Mouse (Mus musculus) testis, adult 2 months (tissue): ENCODE results near the gene Lemd2. TPM values are rescaled to one million over a fixed set of nuclear protein-coding genes. Genes with fewer than 3 reads are reported as not detected.

Source experiments
- H3K27ac ChIP-seq: fragments of 200-500 bp; 2 replicates; pipeline ENCODE4 v1.5.1; 2012; ENCODE audit warnings: low read depth, low read length; ENCODE audit not compliant: control insufficient read depth, insufficient read depth
- H3K27me3 ChIP-seq: fragments of 200-500 bp; 2 replicates; pipeline ENCODE4 v1.6.1; 2012; ENCODE audit warnings: mild to moderate bottlenecking, low read length, moderate library complexity; ENCODE audit not compliant: control insufficient read depth, insufficient read depth
- H3K36me3 ChIP-seq: fragments of 200-500 bp; 2 replicates; pipeline ENCODE4 v1.6.1; 2012; ENCODE audit warnings: mild to moderate bottlenecking, low read length; ENCODE audit not compliant: control insufficient read depth, insufficient read depth
- H3K4me1 ChIP-seq: fragments of 200-500 bp; 2 replicates; pipeline ENCODE4 v1.6.1; 2012; ENCODE audit warnings: low read length; ENCODE audit not compliant: control insufficient read depth, insufficient read depth
- H3K4me3 ChIP-seq: fragments of 200-500 bp; 2 replicates; pipeline ENCODE4 v1.5.1; 2012; ENCODE audit warnings: low read depth, mild to moderate bottlenecking, low read length, moderate library complexity, mixed read lengths; ENCODE audit not compliant: control insufficient read depth
- CTCF ChIP-seq: fragments of 200-500 bp; IDR thresholded peaks from 2 replicates; pipeline ENCODE4 v1.5.1; 2012; ENCODE audit warnings: low read depth, mild to moderate bottlenecking, inconsistent platforms, low read length, moderate library complexity; ENCODE audit not compliant: control insufficient read depth, insufficient read depth, insufficient replicate concordance
- POLR2A ChIP-seq: fragments of 200-500 bp; IDR thresholded peaks from 2 replicates; pipeline ENCODE4 v1.6.1; 2012; ENCODE audit warnings: low read depth, mild to moderate bottlenecking, inconsistent platforms, low read length, moderate library complexity; ENCODE audit not compliant: control insufficient read depth
- polyA plus RNA-seq: library from polyadenylated mRNA; depleted of rRNA; stranded (reverse); fragments of >200 nt; gene quantifications from 2 replicates; pipeline ENCODE4 v1.2.3, GENCODE M21; 2012

The Lemd2 gene
- polyA plus RNA-seq, 1 experiment = 40.5 TPM

- Histone ChIP-seq H3K4me3 (no peak overlapping the region), H3K27ac (no peak overlapping the region), H3K36me3 (no peaks in the 10 kb centered on the region), H3K4me1 (no peaks in the 10 kb centered on the region), H3K27me3 (no peaks in the 10 kb centered on the region)
- no peak for TF ChIP-seq CTCF
- no peak for TF ChIP-seq POLR2A
Observed at GRCm38 (mm10) chr17:27231146-27231503, 26.9 kb upstream of the Lemd2 start.

DNA sequence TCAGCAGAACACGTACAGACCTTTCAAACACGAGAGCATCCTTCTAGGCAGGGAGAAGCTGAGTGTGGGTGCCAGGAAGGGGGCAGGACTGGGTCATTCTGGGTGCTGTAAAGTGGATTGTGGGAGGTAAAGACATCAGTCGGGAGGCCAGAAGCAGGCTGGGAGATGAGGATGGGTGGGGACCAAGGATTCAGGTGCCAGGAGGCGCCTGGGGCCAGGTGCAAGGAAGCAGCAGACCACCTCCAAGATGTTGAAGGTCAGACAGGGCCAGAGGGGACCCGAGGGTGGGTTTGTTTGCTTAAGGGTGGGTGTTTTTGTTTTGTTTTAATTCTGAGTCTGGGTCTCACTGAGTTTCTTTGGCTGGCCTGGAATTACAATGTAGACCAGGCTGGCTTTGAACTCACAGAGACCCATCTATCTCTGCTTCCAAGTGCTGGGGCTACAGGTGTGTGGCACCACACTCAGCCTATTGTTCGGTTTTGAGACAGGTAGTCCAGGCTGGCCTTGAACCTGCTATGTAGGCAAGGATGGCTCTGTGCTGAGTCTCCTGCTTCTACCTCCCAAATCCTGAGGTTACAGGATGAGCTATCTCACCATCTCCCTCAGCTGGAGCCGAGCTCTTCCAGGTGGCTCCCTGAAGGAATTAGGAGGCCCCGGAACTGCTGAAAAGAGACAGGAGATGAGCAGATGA, 26.3 kb upstream of the Lemd2 start:
- Histone ChIP-seq H3K36me3 (no peaks in the 10 kb centered on the region), H3K4me1 (no peaks in the 10 kb centered on the region), H3K27ac (no peak overlapping the region)

GRCm38 (mm10) chr17:27229710-27230454, 25.6 kb upstream of the Lemd2 start:
- Histone ChIP-seq H3K27ac (no peak overlapping the region), H3K4me1 (no peaks in the 10 kb centered on the region), H3K4me3 (no peak overlapping the region)

More for the DNA sequence above, 26.3 kb upstream of the Lemd2 start:
- TF ChIP-seq POLR2A (no peak), CTCF (no peak)
- no peaks in the 10 kb centered on the region for H3K27me3 ChIP-seq
- H3K4me3 ChIP-seq = no peak overlapping the region

GRCm38 (mm10) chr17:27228216-27228915, 24.1 kb upstream of the Lemd2 start:
- H3K27ac ChIP-seq = no peak overlapping the region
- H3K4me1 ChIP-seq = no peaks in the 10 kb centered on the region

More at GRCm38 (mm10) chr17:27229710-27230454, 25.6 kb upstream of the Lemd2 start:
- TF ChIP-seq CTCF = no peak
- TF ChIP-seq POLR2A = no peak
- Histone ChIP-seq H3K36me3 (no peaks in the 10 kb centered on the region), H3K27me3 (no peaks in the 10 kb centered on the region)

DNA sequence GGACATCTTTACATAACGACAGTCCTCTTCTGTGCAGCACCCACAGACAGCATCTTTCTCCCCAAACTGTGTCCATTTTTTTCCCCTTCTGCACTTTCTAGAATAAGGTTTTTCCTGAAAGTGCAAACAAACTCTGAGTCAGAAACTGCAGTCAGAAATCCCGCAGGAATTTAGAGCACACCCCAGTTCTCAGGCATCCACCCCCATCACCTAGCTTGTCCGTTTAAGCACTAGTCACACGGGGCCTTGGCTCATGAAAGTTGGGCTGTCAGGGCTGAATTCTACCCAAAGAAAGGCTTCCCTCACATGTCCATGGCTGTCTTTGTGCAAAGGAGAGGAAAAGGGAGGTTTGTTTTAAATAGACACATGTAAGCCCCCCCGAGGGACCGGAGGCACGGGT, 23.0 kb upstream of the Lemd2 start:
- no peaks in the 10 kb centered on the region for H3K4me1 ChIP-seq
- H3K4me3 ChIP-seq = no peak overlapping the region
- no peak overlapping the region for H3K27ac ChIP-seq

More at GRCm38 (mm10) chr17:27228216-27228915, 24.1 kb upstream of the Lemd2 start:
- H3K4me3 ChIP-seq = no peak overlapping the region
- H3K27me3 ChIP-seq = no peaks in the 10 kb centered on the region
- H3K36me3 ChIP-seq = no peaks in the 10 kb centered on the region
- TF ChIP-seq POLR2A (no peak), CTCF (no peak)

DNA sequence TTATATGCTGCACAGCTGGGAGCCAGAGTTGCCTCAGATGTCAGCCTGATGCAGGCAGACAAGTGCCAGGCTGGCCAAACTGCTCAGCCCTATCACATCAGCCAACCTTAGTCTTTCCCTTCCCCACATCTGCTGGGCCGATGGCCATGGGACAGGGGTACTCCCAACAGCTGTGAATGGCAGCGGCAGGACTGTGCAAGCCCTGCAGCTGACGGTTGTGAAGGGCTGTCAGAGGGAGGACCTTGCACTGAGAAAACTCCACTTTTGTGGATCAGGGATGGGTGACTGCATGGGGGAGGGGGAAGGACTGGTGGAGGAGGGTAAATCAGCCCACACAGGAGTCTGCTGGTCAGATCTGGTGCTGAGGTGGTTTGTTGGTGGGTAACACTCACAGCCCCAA, 22.4 kb upstream of the Lemd2 start:
- no peaks in the 10 kb centered on the region for H3K4me1 ChIP-seq
- H3K27me3 ChIP-seq = no peaks in the 10 kb centered on the region
- no peaks in the 10 kb centered on the region for H3K36me3 ChIP-seq
- no peak overlapping the region for H3K27ac ChIP-seq
- TF ChIP-seq POLR2A = no peak
- no peak for TF ChIP-seq CTCF
- no peak overlapping the region for H3K4me3 ChIP-seq

More for the DNA sequence above, 23.0 kb upstream of the Lemd2 start:
- TF ChIP-seq POLR2A = no peak
- no peak for TF ChIP-seq CTCF
- H3K27me3 ChIP-seq = no peaks in the 10 kb centered on the region
- no peaks in the 10 kb centered on the region for H3K36me3 ChIP-seq

- Histone ChIP-seq H3K36me3 (no peaks in the 10 kb centered on the region), H3K4me1 (no peaks in the 10 kb centered on the region), H3K4me3 (no peak overlapping the region), H3K27me3 (no peaks in the 10 kb centered on the region), H3K27ac (no peak overlapping the region)
- TF ChIP-seq POLR2A = no peak
- TF ChIP-seq CTCF = no peak
Observed at GRCm38 (mm10) chr17:27225801-27226200, 21.5 kb upstream of the Lemd2 start.

GRCm38 (mm10) chr17:27223821-27224220, 19.6 kb upstream of the Lemd2 start:
- TF ChIP-seq CTCF (no peak), POLR2A (no peak)
- Histone ChIP-seq H3K27me3 (no peaks in the 10 kb centered on the region), H3K36me3 (no peaks in the 10 kb centered on the region), H3K4me3 (no peak overlapping the region), H3K27ac (no peak overlapping the region), H3K4me1 (no peaks in the 10 kb centered on the region)
